Mouse (Mus musculus) MEL-GATA-1-ER (cell line): ENCODE results near the gene Syne1.
A peak's percentile ranks its signal among the peaks of the same experiment; 100 is the strongest.

Source experiments
- DNase-seq: peaks from one replicate; pipeline ENCODE4 v3.0.0-alpha.2; 2012; ENCODE audit warnings: low read depth; ENCODE audit errors: extremely low read depth

The Syne1 gene

DNA sequence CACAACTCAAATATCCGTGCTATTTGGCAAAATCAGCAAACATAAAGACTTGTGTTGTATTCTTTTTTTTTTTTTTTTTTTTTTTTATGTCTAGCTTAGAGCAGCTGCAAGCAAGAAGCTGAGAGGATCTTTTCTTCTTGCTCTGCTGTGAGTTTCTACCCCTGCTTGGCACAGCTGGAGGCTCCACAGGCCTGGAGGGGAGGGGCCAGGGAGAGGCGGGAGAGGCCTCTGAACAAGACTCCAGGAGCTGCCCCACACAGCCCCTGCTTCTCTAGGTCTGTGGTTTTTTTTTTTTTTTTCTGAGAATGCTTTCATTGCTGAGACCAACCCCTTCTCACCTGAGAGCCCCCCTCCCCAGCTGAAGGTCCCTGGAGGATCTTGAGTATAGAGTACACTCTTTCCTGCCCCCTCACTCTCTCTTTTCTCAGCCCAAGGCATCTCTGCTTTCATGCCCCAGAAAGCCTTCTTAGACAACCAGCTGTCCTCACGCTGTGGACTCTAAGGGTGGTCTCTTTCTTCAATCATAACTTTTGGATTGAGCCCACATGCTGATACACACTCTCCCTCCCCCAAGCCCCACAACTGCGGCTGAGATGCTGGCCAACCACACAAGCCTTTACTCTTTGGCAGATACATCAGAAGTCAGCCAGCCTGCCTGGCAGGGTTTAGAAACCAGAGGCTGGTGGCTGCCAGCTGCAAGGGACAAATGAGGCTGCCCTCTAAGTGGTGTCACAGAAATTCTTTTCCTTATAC lies 241.1 kb downstream of the Syne1 start:
- no peak for DNase-seq

- DNase-seq, result no peak
These were observed 241.9 kb downstream of the Syne1 start for GRCm38 (mm10) chr10:5309398-5309797.

DNA sequence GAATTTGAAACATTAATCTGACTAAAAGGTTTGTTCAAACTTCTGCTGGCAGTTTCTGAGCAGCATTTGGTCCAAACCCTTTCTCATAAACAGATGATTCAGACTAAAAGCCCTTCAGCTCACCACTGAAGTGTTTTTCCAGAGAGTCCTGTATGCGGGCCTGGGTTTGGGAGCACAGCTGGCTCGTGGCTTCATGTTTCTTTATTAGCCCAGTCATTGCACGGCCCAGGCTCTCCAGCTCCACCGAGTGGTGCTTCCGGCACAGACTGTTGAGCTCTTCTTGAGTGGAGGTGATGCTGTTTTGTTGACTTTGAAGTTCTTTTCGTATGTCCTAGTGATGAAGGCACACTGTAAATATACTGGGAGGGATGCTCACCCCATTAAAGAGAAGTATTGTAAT lies 245.7 kb downstream of the Syne1 start:
- no peak for DNase-seq

GRCm38 (mm10) chr10:5295291-5295891 lies 255.9 kb downstream of the Syne1 start:
- no peak for DNase-seq

DNA sequence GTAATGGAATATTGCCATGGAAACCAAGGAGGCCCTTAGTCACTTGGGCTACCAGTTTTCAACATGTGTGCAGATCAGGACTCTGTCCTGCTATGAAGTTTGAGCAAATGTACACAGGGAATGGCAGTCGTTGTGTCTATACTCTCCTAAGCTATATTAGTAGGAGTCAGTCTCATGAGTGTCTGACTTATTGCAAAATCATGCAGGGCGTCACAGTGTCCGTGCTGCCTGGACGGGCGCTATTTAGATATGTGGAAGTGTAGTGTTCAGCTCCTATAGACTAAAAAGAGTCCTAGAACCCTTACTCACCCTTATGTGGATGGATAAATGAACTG lies 261.7 kb downstream of the Syne1 start:
- no peak for DNase-seq

- no peak for DNase-seq
These were observed 262.3 kb downstream of the Syne1 start for GRCm38 (mm10) chr10:5288716-5289574.

DNA sequence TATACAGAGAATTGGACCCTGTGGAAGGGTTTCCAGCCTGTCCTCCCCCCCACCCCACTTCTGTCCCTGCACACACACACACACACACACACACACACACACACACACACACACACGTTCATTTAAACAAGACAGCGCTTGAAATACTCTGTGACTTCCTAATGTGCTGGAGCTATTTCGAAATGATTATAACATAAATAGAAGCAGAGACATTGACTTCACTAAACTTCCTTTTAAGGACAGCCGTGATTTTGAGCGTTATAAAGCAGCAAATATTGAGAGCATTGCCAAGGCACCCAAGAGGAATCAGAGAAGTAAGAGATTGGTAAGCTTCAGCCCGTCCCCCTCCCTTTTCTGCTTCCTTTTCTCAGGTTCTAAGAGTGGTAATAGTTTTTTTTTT lies 263.0 kb downstream of the Syne1 start:
- no peak for DNase-seq

- no peak for DNase-seq
These were observed 275.5 kb downstream of the Syne1 start for GRCm38 (mm10) chr10:5275769-5276168.

- no peak for DNase-seq
These were observed 280.6 kb downstream of the Syne1 start for GRCm38 (mm10) chr10:5270641-5271040.

DNA sequence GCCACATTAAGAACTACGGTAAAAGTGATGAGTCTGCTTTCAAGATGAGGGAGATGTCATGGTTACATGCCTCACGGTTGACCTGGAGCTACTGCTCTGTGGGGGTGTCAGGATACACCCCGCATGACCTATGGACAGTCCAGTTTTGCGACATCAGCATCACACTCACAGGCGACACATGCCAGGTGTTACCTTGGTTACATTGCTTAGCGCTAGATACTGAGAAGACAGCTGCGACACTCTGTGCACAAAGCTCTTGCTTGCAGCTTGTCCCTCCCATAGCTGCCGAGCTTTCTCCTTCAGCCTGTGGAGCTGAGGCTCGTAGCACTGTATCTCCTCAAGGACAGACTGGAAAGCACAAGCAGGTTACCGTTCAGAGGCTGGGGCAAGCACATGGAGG lies 286.9 kb downstream of the Syne1 start:
- DNase-seq, result no peak

GRCm38 (mm10) chr10:5262636-5263035 lies 288.6 kb downstream of the Syne1 start:
- no peak for DNase-seq

DNA sequence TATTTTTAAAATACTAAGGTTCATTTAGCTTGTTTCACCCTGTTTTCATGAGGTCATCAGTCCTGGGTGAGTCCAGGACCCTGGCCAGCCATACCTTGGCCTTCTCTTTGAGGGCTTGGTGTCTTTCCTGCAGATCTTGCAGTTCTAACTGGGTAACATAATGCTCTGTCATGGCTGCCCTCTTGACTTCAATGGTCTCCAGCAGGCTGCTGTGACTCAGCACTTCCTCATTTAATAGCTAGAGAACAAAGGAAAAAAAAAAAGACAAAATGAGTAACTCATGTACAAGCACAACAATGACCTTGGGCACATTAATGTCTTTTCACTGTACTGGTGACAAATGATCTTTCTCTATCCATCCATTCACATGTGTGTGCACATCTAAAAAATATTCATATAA lies 294.6 kb downstream of the Syne1 start:
- peak; percentile 19 for DNase-seq

DNA sequence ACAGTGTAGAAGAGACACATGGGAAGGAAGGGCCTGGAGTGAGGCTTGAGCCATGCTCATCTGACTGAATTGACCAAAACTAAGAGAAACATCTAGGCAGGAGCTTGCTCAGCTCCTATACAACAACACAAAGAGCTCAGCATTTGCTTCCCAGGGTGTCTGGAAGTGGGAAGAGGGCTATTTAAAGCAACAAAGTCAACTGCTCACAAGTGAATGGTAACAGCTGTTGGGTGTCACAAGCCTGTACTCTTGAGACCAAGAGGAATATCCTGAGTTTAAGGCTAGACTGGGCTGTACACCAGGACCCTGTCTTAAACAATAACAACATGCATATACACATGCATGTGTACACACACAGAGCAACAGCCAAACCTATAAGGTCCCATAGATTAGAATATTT lies 297.5 kb downstream of the Syne1 start:
- no peak for DNase-seq

DNA sequence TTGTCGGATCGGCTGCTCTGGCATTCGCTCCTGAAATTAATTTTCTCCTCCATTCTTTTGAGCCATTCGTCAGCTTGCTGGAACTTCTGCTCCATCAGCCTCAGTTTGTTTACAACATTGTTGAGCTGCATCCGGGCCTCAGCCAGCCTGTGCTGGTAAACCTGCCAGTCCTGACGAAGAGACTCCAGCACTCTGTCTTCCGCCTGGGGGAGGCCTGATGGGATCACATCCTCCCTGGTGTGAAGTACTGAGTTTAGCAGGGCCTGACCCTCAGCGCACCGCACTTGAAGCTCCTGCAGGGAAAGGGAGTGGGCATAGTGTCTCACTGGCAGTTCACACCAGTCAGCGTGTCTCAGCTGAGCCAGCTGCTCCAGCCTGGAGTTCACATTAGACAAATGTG lies 300.6 kb downstream of the Syne1 start:
- no peak for DNase-seq

GRCm38 (mm10) chr10:5239680-5240079 lies 311.6 kb downstream of the Syne1 start:
- DNase-seq, result no peak

DNA sequence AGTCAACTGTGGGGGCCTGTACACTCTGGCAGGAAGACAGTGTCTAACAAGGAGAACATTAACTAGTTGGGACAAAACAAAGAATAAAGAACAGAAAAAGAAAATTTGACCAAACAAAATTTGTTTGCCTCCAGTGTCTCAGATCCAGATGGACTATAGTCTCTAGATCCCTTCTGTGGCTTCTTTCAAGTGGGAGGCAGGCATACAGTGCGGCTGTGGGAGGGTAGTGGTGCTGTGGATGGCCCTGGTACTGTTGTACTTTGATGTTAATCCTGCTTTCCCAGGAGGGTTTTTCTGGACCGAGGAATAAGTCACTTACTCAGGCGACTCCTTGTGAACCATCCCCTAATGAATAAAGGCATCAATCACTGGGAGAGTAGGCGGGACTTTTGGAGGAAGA lies 314.4 kb downstream of the Syne1 start:
- DNase-seq, result no peak

- no peak for DNase-seq
These were observed 315.1 kb downstream of the Syne1 start for GRCm38 (mm10) chr10:5236171-5236570.

- no peak for DNase-seq
These were observed 316.4 kb downstream of the Syne1 start for GRCm38 (mm10) chr10:5234721-5235501.

- no peak for DNase-seq
These were observed 322.2 kb downstream of the Syne1 start for GRCm38 (mm10) chr10:5229129-5229528.

DNA sequence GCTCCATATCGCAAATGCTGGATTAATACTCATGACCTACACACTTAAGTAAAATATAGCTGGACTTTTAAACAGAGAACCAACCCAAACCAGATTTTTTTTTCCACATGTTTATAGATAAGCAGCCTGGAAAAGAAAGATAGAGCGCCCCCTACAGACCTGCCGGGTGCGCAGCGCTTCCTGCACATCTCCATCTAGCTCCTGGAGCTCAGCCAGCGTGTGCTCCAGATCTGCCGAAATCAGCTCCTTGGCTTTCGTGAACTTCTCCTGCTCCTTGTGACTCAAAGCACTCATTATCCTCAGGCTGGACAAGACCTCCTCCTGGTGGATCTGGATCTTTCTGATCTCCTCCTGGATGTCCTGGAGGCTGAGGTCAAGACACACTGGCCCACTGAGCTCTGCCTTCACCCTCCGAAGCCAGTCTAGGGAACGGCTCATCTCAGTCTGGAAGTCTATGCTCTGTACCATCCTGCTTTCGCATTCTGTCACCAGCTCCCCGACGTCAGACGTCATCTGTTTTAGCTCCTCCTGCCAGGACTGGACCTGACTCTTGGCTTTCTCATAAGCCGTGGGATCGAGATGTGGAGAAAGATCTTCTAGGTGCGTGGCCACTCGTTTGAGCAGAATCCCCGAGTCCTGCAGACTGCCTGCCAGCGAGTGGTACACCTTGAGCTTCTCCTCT lies 323.7 kb downstream of the Syne1 start:
- no peak for DNase-seq

- no peak for DNase-seq
These were observed 335.3 kb downstream of the Syne1 start for GRCm38 (mm10) chr10:5215943-5216342.
